Mouse (Mus musculus) lung, embryonic 16.5 days (tissue): ENCODE results near the gene Tifa. TPM values are rescaled to one million over a fixed set of nuclear protein-coding genes. Genes with fewer than 3 reads are reported as not detected.

Experiments
- ATAC-seq: fragments of 200-750 bp; cut with Nextera tagmentation; 2 replicates; pipeline ENCODE4 v1.8.0; 2017; ENCODE audit warnings: low read depth, mild to moderate bottlenecking, moderate library complexity
- H3K27ac ChIP-seq: fragments of 300-500 bp; sonication (generic); 2 replicates; pipeline ENCODE4 v1.5.1; 2014; ENCODE audit warnings: mild to moderate bottlenecking, control low read depth, low read length
- H3K27me3 ChIP-seq: fragments of 300-500 bp; sonication (generic); 2 replicates; pipeline ENCODE4 v1.6.1; 2014; ENCODE audit warnings: low read depth, low read length, mixed read lengths; ENCODE audit not compliant: control insufficient read depth, insufficient read depth
- H3K36me3 ChIP-seq: fragments of 300-500 bp; sonication (generic); 2 replicates; pipeline ENCODE4 v1.6.1; 2014; ENCODE audit warnings: low read length; ENCODE audit not compliant: control insufficient read depth, insufficient read depth
- H3K4me1 ChIP-seq: fragments of 300-500 bp; sonication (generic); replicated peaks from 2 replicates; pipeline ENCODE4 v1.6.1; 2014; ENCODE audit warnings: low read length, mixed read lengths; ENCODE audit not compliant: control insufficient read depth, insufficient read depth
- H3K4me2 ChIP-seq: fragments of 300-500 bp; sonication (generic); 2 replicates; pipeline ENCODE4 v1.6.1; 2014; ENCODE audit warnings: low read depth, low read length, control low read depth
- H3K4me3 ChIP-seq: fragments of 300-500 bp; sonication (generic); 2 replicates; pipeline ENCODE4 v1.5.1; 2014; ENCODE audit warnings: mild to moderate bottlenecking, low read length, control low read depth
- H3K9ac ChIP-seq: fragments of 300-500 bp; sonication (generic); 2 replicates; pipeline ENCODE4 v1.6.1; 2014; ENCODE audit warnings: low read length, control low read depth
- H3K9me3 ChIP-seq: fragments of 300-500 bp; sonication (generic); 2 replicates; pipeline ENCODE4 v1.6.1; 2016; ENCODE audit warnings: low read length; ENCODE audit not compliant: control insufficient read depth
- WGBS: fragments of 180-500 bp; shearing (Covaris S2); extraction: QIAGEN DNeasy Blood & Tissue Kit; methylation state at CpG from one replicate; pipeline ENCODE4 v1.1.7; 2014; 5-methylcytosine and 5-hydroxymethylcytosine counted together
- polyA plus RNA-seq: library from polyadenylated mRNA; unstranded; fragments of >200 nt; fragmentation: Nextera tagmentation; extraction: Ambion mirVana; gene quantifications from 2 replicates; pipeline ENCODE4 v1.2.1, GENCODE M21; 2015

The Tifa gene
- polyA plus RNA-seq, 1 experiment from 2014 or later, result 6.3 TPM

DNA sequence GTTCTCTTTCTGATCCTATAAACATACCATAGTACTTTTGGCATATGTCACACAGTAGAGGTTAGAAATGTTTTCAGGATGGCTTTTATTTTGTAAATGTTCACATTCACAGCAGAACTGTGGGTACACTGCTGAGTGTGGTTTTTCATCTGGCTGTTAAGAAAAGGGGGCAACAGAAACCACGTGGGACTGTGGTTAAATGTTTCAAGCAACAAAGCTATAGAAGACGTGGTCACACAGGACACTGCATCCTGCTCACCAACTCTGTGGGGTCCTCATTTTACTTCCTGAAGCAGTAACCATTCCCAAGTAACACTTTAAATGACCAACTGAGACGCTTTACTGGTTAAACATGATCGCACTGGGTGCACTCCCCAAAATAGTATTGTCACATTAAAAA is 72.9 kb downstream of the Tifa start:
- no peak overlapping the region for H3K4me2 ChIP-seq
- H3K4me1 ChIP-seq, result peaks cover 7% of the 10 kb centered on the region; the same call in 1 of the 2 replicates
- 66% methylated on average over 4 of the region's 4 CpGs for WGBS
- H3K27ac ChIP-seq, result no peak overlapping the region
- H3K27me3 ChIP-seq, result no peaks in the 10 kb centered on the region
- H3K9me3 ChIP-seq, result no peaks in the 10 kb centered on the region
- H3K4me3 ChIP-seq, result no peak overlapping the region
- no peaks in the 10 kb centered on the region for H3K36me3 ChIP-seq
- ATAC-seq, result no peak
- H3K9ac ChIP-seq, result no peak overlapping the region

DNA sequence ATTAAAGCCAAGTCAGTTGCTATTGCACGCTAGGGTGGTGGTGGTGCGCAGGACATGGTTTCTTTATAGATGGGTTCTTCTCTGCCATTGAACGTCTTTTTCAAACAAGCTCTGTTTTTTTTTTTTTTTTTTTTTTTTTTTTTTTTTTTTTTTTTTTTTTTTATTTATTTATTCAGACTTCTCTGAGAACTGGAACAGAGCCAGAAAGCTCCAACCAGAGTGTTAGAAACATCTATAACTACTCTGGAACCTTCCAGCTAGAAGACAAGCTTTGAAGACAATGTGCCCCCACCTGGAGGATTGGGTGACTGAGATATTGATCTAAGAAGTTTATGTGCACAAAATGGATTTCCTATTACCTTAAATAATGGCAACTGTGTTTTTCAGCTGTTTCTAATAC is 74.0 kb downstream of the Tifa start:
- ATAC-seq, result no peak
- no peaks in the 10 kb centered on the region for H3K27me3 ChIP-seq
- peaks cover 7% of the 10 kb centered on the region; the same call in 1 of the 2 replicates for H3K4me1 ChIP-seq
- H3K27ac ChIP-seq, result no peak overlapping the region
- no peaks in the 10 kb centered on the region for H3K9me3 ChIP-seq
- H3K4me2 ChIP-seq, result no peak overlapping the region
- no peak overlapping the region for H3K4me3 ChIP-seq
- 41% methylated on average over 3 of the region's 3 CpGs for WGBS
- no peak overlapping the region for H3K9ac ChIP-seq
- no peaks in the 10 kb centered on the region for H3K36me3 ChIP-seq

DNA sequence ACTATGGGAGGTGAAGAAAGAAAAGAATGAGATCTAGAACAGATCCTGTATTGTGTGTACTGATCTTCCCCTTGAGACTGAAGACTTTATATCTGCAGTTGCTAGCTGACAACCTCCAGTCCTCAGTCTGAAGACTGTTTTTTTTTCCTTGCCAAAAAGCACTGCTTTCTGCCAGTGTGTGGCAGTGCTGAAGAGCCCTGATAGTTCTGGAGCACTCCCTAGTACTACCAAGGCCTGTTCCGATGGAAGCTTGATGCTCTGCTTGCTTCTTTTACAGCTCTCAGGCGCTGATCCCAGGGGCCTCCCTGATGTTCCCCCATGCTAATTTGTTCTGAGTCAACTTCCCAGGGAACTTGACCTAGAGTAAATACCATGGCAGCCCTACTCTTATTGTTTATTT is 74.6 kb downstream of the Tifa start:
- no peak for ATAC-seq
- H3K27ac ChIP-seq, result no peak overlapping the region
- peaks cover 10% of the 10 kb centered on the region; the same call in 1 of the 2 replicates for H3K4me1 ChIP-seq
- H3K36me3 ChIP-seq, result no peaks in the 10 kb centered on the region
- H3K27me3 ChIP-seq, result no peaks in the 10 kb centered on the region
- H3K9ac ChIP-seq, result no peak overlapping the region
- no peak overlapping the region for H3K4me2 ChIP-seq
- no peaks in the 10 kb centered on the region for H3K9me3 ChIP-seq
- 37% methylated on average over 2 of the region's 2 CpGs for WGBS
- no peak overlapping the region for H3K4me3 ChIP-seq

DNA sequence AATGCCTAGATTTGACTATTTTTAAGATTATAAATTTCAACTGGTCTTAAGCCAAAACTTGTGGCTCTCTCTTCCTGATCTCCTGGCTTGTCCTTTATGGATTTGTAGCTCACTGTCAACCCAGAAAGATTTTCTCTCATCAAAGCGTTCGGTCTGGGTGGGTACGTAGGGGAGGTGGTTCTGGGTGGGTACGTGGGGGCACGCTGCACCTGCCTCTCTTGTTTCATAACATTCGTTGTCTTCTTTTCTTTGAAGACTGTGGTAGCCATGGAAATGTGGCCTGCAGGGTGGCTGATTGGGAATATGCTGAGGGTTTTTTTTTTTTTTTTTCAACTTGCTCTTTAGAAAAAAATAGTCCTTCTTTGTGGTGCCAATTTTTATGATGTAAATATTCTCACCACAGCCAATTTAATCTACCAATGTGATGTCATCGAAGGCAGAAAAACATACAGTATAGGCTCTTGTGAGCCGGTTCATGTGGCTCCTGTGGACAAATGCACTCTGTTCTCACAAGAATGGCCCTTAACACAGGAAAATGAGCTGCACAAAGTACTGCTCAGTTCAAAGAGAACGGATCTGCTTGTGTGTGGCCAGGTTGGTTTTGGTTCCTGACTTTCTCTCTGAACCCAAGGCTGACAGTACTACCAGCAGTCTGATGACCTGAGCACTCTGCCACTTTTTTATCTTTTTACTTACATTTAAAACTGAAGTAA is 78.6 kb downstream of the Tifa start:
- ATAC-seq, result 0 out of 2 replicates have a peak, but pooled peaks have one; percentile 49
- H3K36me3 ChIP-seq, result no peaks in the 10 kb centered on the region
- no peaks in the 10 kb centered on the region for H3K27me3 ChIP-seq
- no peak overlapping the region for H3K4me2 ChIP-seq
- H3K9ac ChIP-seq, result no peak overlapping the region
- H3K4me3 ChIP-seq, result no peak overlapping the region
- WGBS, result 69% methylated on average over 9 of the region's 9 CpGs
- no peaks in the 10 kb centered on the region for H3K9me3 ChIP-seq
- H3K4me1 ChIP-seq, result peaks cover 10% of the 10 kb centered on the region; the same call in 1 of the 2 replicates
- no peak overlapping the region for H3K27ac ChIP-seq

DNA sequence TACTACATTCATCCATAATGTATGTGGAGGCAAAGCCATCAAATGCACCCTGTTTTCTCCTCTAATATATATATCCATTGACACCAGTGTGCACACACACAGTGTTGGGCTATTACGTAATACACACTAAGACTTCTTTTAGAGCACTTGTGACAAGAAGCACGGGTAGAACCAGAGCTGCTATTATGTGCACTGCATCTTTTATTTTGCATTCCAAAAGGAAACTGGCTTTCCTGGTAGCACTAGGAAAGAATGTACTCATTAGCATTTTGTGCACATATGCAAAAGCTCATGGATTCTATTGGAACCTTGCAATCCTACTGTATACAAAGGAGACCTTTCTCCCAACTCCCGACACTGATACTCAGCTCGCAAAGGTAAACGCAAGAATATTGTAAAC is 79.3 kb downstream of the Tifa start:
- Histone ChIP-seq H3K36me3 (no peaks in the 10 kb centered on the region), H3K9ac (no peak overlapping the region), H3K4me2 (no peak overlapping the region), H3K4me3 (no peak overlapping the region), H3K27ac (no peak overlapping the region), H3K4me1 (peaks cover 12% of the 10 kb centered on the region; the same call in 1 of the 2 replicates), H3K27me3 (no peaks in the 10 kb centered on the region), H3K9me3 (no peaks in the 10 kb centered on the region)
- WGBS, result 58% methylated on average over 5 of the region's 5 CpGs
- no peak for ATAC-seq

DNA sequence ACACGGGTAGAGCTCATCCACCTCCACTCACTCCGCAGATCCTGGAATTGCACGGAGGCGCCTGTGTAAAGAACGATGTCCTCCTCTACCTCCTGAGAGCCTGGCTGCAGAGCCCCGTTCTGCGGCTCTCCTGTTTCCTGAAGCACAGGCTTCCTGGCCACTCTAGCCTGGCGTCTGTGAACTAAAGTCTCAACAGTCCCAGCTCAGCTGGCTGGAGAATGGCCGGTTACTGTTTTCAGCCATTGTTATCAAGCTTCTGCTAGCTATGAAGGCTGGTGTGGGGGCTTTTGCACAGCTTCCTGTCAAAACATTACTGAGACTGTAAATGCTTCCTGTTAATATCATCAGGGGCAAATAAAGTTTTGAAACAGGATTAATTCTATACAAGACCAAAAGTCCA is 82.0 kb downstream of the Tifa start:
- no peak overlapping the region for H3K4me2 ChIP-seq

DNA sequence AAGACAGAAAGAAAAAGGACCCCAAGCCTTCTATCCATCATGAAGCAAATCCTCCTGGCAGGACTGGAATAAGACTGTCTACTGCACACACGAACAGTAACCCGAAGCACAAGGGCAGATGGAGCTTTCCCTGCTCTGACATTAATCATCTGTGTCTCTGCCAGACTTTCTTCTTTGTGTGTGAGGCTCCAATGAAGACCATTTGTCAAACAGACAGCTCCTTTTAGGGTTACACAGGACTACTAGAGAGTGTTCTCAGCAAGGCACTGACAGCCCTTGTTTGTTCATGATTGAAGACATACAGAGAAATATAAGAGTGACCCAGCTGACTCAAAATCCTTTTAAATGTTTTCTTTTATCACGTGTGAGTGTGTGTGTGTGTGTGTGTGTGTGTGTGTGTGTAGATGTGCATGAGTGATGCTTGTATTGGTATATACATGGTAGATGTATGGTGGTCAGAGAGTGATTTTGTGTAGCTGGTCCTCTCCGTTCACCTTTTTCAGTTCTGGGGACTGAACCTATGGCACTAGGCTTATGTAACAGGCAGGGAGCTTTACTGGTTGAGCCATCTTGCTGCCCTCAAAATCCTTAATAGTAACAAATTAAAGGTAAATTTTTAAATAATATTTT is 84.8 kb downstream of the Tifa start:
- WGBS, result 25% methylated on average over 4 of the region's 4 CpGs
- no peak overlapping the region for H3K4me2 ChIP-seq
- peaks cover 2% of the 10 kb centered on the region; the same call in 1 of the 2 replicates for H3K4me1 ChIP-seq
- H3K9ac ChIP-seq, result no peak overlapping the region
- ATAC-seq, result no peak
- no peaks in the 10 kb centered on the region for H3K27me3 ChIP-seq
- no peak overlapping the region for H3K27ac ChIP-seq
- no peaks in the 10 kb centered on the region for H3K9me3 ChIP-seq
- no peak overlapping the region for H3K4me3 ChIP-seq
- H3K36me3 ChIP-seq, result no peaks in the 10 kb centered on the region

More for the DNA sequence above, 82.0 kb downstream of the Tifa start:
- WGBS, result 44% methylated on average over 9 of the region's 9 CpGs
- Histone ChIP-seq H3K4me1 (peaks cover 11% of the 10 kb centered on the region), H3K9me3 (no peaks in the 10 kb centered on the region), H3K27me3 (no peaks in the 10 kb centered on the region), H3K36me3 (no peaks in the 10 kb centered on the region), H3K27ac (peak overlapping the region; percentile 51), H3K9ac (no peak overlapping the region), H3K4me3 (no peak overlapping the region)
- peak; percentile 56; the same call in 1 of the 2 replicates for ATAC-seq

DNA sequence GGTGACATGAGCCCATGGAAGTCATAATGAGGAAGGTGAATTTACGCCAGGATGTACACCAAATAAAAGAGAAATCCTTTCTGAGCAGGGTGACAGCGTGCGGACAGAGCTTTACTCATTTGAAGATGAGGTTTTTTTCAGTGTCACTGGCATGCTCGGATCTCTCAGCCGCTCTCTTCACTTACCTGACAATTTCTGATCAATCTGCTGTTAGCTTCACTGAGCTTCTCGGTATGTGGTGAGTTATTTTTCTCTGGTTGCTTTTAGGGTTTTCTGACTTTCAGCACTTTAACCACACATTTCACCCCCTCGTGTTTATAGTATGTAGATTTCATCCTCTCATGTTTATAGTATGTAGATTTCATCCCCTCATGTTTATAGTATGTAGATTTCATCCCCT is 85.5 kb downstream of the Tifa start:
- Histone ChIP-seq H3K27ac (no peak overlapping the region), H3K27me3 (no peaks in the 10 kb centered on the region), H3K4me3 (no peak overlapping the region), H3K4me1 (peaks cover 2% of the 10 kb centered on the region; the same call in 1 of the 2 replicates), H3K9me3 (no peaks in the 10 kb centered on the region), H3K36me3 (no peaks in the 10 kb centered on the region), H3K4me2 (no peak overlapping the region), H3K9ac (no peak overlapping the region)
- no peak for ATAC-seq
- whole genome bisulfite sequencing, result 66% methylated on average over 7 of the region's 7 CpGs

DNA sequence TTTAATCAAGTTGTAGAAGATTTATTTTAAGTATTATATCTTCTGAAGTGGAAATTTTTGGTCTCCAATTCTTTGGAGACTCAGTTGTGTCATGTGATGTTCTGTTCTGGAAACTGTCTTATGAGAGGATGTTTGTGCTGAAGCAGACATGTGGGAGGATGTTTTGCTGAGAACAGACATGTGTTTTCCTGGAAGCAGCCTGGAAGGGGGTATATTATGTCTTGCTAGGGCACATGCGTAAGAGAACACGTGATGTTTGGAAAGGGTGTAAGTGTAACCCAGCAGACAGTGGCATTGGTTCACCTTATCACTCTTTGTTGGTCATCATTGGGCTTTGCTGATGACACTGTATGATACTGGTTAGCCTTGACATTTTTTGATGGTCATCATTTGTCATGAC is 85.9 kb downstream of the Tifa start:
- H3K27me3 ChIP-seq, result no peaks in the 10 kb centered on the region
- no peak overlapping the region for H3K4me3 ChIP-seq
- H3K9ac ChIP-seq, result no peak overlapping the region
- H3K9me3 ChIP-seq, result no peaks in the 10 kb centered on the region
- no peaks in the 10 kb centered on the region for H3K36me3 ChIP-seq
- 81% methylated on average over 2 of the region's 2 CpGs for whole genome bisulfite sequencing
- H3K4me1 ChIP-seq, result peaks cover 2% of the 10 kb centered on the region; the same call in 1 of the 2 replicates
- H3K27ac ChIP-seq, result no peak overlapping the region
- no peak for ATAC-seq
- H3K4me2 ChIP-seq, result no peak overlapping the region
